Mouse (Mus musculus): ENCODE results near the gene 4932429P05Rik. TPM values are rescaled to one million over a fixed set of nuclear protein-coding genes. Genes with fewer than 3 reads are reported as not detected.

4932429P05Rik gene
- not detected for total RNA-seq (2023)

GRCm38 (mm10) chrX:89751968-89752367, at the start of gene 4932429P05Rik:
TSS of gene 4932429P05Rik (plus strand) at chrX:89752268.

Other genes with a start within 250 kb of the 4932429P05Rik start
- gene 4930415L06Rik, start 180.6 kb downstream of the 4932429P05Rik start, total RNA-seq (2023), result not detected